Mouse (Mus musculus): ENCODE results near the gene E330021D16Rik. TPM values are rescaled to one million over a fixed set of nuclear protein-coding genes. Genes with fewer than 3 reads are reported as not detected.
"Not testable (repeated sequence)": the region's sequence is repeated elsewhere in the genome, so short reads cannot be mapped to it uniquely, and the experiment has no call there.

The E330021D16Rik gene
- polyA plus RNA-seq, 1 experiment from 2014 or later: not detected

GRCm38 (mm10) chr6:136436151-136436550 lies 20.8 kb upstream of the E330021D16Rik start:
- H3K4me3 ChIP-seq (replicated peaks); ATAC-seq (ENCODE audit: insufficient read depth, low FRiP score, low read depth); H3K9ac ChIP-seq; H3K27ac ChIP-seq; H3K27me3 ChIP-seq (replicated peaks); H3K4me1 ChIP-seq; H3K9me3 ChIP-seq; H3K36me3 ChIP-seq; H3K4me2 ChIP-seq: not testable (repeated sequence)
- 86% methylated on average over 3 of the region's 3 CpGs for WGBS

GRCm38 (mm10) chr6:136433573-136433972 lies 18.2 kb upstream of the E330021D16Rik start:
- H3K9ac ChIP-seq: no peak overlapping the region
- 80% methylated on average over 6 of the region's 6 CpGs for WGBS
- H3K27me3 ChIP-seq (replicated peaks): no peaks in the 10 kb centered on the region
- no peak for ATAC-seq (ENCODE audit: insufficient read depth, low FRiP score, low read depth)
- no peaks in the 10 kb centered on the region for H3K9me3 ChIP-seq
- no peak overlapping the region for H3K4me2 ChIP-seq
- no peak overlapping the region for H3K27ac ChIP-seq
- H3K4me1 ChIP-seq: 0 out of 2 replicates have a peak, but pooled peaks cover 4% of the 10 kb centered on the region
- no peak overlapping the region for H3K4me3 ChIP-seq (replicated peaks)
- H3K36me3 ChIP-seq: no peaks in the 10 kb centered on the region

DNA sequence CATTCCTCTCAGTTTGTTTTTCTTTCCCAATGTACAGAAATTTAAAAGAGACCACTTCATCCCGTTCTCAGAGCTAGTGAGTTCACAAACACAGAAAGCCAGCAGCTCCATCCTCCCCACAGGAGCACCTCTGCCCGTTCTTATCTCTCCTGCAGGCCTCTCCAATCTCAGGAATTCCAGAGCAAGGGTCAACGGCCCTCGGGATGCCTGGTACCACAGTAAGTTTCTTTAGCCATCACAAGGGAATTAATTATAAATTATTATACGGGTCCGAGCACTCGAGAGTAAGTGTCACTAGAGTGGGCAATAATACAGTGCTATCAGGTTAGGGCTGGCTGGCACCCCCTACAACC lies 16.5 kb upstream of the E330021D16Rik start:
- peaks cover 4% of the 10 kb centered on the region; the same call in 1 of the 2 replicates for H3K4me1 ChIP-seq
- no peak overlapping the region for H3K9ac ChIP-seq
- no peaks in the 10 kb centered on the region for H3K36me3 ChIP-seq
- H3K9me3 ChIP-seq: no peaks in the 10 kb centered on the region
- WGBS: 23% methylated on average over 7 of the region's 7 CpGs
- no peak for ATAC-seq (ENCODE audit: insufficient read depth, low FRiP score, low read depth)
- H3K4me3 ChIP-seq (replicated peaks): no peak overlapping the region
- no peaks in the 10 kb centered on the region for H3K27me3 ChIP-seq (replicated peaks)
- H3K27ac ChIP-seq: no peak overlapping the region
- no peak overlapping the region for H3K4me2 ChIP-seq

DNA sequence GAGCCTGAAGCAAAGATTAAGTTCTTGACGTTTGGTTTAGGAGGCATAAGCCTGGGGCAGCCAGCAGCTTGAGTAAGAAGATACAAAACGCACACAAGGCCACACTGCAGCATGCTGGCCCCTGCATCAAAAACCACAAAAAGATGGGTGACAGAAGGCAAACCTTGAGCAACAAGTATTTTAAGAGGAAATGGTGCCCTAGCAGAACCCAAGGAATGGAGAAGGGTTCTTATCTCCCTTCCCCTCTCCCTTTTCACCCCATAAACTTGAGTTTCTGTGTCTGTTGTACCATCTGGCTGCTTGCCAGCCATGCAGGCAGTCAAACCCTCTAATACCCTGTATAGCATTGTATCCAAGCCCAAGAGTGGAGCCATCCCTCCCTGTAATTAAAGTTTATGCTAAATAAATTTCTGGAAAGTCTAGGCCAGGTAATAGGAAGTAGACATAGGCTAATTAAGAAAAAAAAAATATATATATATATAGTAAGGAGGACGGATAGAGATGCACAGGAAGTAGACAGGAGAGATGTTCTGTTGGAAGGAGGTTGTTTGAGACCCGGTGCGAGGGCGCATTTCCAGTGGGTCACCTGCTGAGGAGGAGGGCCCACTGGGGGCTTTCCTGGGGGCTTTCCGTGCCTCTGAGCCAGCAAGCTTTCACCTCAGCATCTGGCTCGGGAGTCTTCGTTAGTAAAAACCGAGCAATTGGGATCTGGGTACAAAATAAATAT lies 16.0 kb upstream of the E330021D16Rik start:
- Histone ChIP-seq H3K4me1 (peaks cover 4% of the 10 kb centered on the region; the same call in 1 of the 2 replicates), H3K27me3 (replicated peaks) (no peaks in the 10 kb centered on the region), H3K27ac (peak overlapping the region; percentile 44; the same call in 1 of the 2 replicates), H3K4me3 (replicated peaks) (no peak overlapping the region), H3K4me2 (no peak overlapping the region), H3K9ac (no peak overlapping the region), H3K36me3 (no peaks in the 10 kb centered on the region), H3K9me3 (no peaks in the 10 kb centered on the region)
- no peak for ATAC-seq (ENCODE audit: insufficient read depth, low FRiP score, low read depth)
- 57% methylated on average over 10 of the region's 10 CpGs for WGBS

- no peaks in the 10 kb centered on the region for H3K36me3 ChIP-seq
- H3K4me2 ChIP-seq: no peak overlapping the region
- H3K9ac ChIP-seq: no peak overlapping the region
- H3K4me1 ChIP-seq: peaks cover 4% of the 10 kb centered on the region; the same call in 1 of the 2 replicates
- no peaks in the 10 kb centered on the region for H3K9me3 ChIP-seq
- H3K27ac ChIP-seq: peak overlapping the region; percentile 21; the same call in 1 of the 2 replicates
- H3K27me3 ChIP-seq (replicated peaks): no peaks in the 10 kb centered on the region
- 28% methylated on average over 4 of the region's 4 CpGs for WGBS
- H3K4me3 ChIP-seq (replicated peaks): no peak overlapping the region
- ATAC-seq (ENCODE audit: insufficient read depth, low FRiP score, low read depth): peak; percentile 72; the same call in 1 of the 2 replicates
These were observed 14.1 kb upstream of the E330021D16Rik start for GRCm38 (mm10) chr6:136429441-136429840.

DNA sequence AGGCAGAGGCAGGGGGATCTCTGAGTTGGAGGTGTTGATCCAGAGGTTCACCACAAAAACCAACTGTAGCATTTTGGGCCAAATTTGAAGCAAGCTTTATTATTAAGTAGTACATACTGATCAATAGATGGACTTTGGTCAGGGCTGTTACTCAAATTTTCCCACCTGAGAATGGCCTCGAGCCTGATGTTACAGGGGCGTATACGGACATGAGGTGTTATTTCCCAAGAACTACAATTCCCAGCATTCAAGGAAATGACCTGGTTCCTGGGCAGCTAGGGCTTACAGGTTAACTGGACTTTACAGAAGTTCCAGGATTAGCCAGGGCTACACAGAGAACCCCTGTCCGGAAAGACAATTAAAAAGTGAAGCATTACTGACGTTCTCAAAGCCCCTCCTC lies 13.0 kb upstream of the E330021D16Rik start:
- no peaks in the 10 kb centered on the region for H3K36me3 ChIP-seq
- no peak overlapping the region for H3K4me2 ChIP-seq
- H3K9me3 ChIP-seq: no peaks in the 10 kb centered on the region
- H3K9ac ChIP-seq: no peak overlapping the region
- peaks cover 4% of the 10 kb centered on the region; the same call in 1 of the 2 replicates for H3K4me1 ChIP-seq
- H3K27me3 ChIP-seq (replicated peaks): no peaks in the 10 kb centered on the region
- 86% methylated on average over 5 of the region's 5 CpGs for WGBS
- ATAC-seq (ENCODE audit: insufficient read depth, low FRiP score, low read depth): no peak
- H3K4me3 ChIP-seq (replicated peaks): no peak overlapping the region
- H3K27ac ChIP-seq: no peak overlapping the region

GRCm38 (mm10) chr6:136427240-136427639 lies 11.9 kb upstream of the E330021D16Rik start:
- no peaks in the 10 kb centered on the region for H3K36me3 ChIP-seq
- H3K4me1 ChIP-seq: peaks cover 4% of the 10 kb centered on the region; the same call in 1 of the 2 replicates
- H3K27me3 ChIP-seq (replicated peaks): no peaks in the 10 kb centered on the region
- H3K4me3 ChIP-seq (replicated peaks): no peak overlapping the region
- ATAC-seq (ENCODE audit: insufficient read depth, low FRiP score, low read depth): peak; percentile 70
- 53% methylated on average over 6 of the region's 6 CpGs for WGBS
- no peaks in the 10 kb centered on the region for H3K9me3 ChIP-seq
- H3K9ac ChIP-seq: no peak overlapping the region
- peak overlapping the region; percentile 71 for H3K27ac ChIP-seq
- H3K4me2 ChIP-seq: no peak overlapping the region

DNA sequence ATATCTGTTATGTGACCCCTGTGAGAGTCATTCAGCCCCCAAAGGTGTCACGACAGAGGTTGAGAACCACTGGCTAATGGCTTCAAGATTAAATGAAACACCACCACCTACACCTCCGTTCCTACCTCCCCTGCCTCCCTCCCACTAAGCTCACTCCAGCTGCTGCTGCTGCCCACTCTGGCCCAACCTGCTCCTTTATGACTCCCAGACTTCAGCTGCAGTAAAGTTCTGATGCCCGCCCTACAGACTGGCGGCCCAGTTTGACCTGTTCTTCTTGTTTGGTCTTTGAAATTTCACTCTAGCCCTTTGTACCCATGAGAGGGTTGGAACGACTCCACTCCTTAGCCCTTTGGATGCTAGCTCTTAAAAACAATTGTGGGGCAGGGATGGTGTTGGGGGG lies 10.6 kb upstream of the E330021D16Rik start:
- no peaks in the 10 kb centered on the region for H3K36me3 ChIP-seq
- H3K9ac ChIP-seq: no peak overlapping the region
- 0 out of 2 replicates have a peak overlapping the region, but pooled peaks have one; percentile 74 for H3K27ac ChIP-seq
- no peaks in the 10 kb centered on the region for H3K27me3 ChIP-seq (replicated peaks)
- no peak overlapping the region for H3K4me2 ChIP-seq
- ATAC-seq (ENCODE audit: insufficient read depth, low FRiP score, low read depth): no peak
- WGBS: 68% methylated on average over 5 of the region's 5 CpGs
- no peaks in the 10 kb centered on the region for H3K9me3 ChIP-seq
- H3K4me1 ChIP-seq: peaks cover 4% of the 10 kb centered on the region; the same call in 1 of the 2 replicates
- no peak overlapping the region for H3K4me3 ChIP-seq (replicated peaks)

- Histone ChIP-seq H3K4me2 (no peak overlapping the region), H3K4me1 (peaks cover under 1% of the 10 kb centered on the region; the same call in 1 of the 2 replicates), H3K9me3 (no peaks in the 10 kb centered on the region), H3K27ac (peak overlapping the region; percentile 63; the same call in 1 of the 2 replicates), H3K27me3 (replicated peaks) (no peaks in the 10 kb centered on the region), H3K9ac (no peak overlapping the region), H3K36me3 (no peaks in the 10 kb centered on the region), H3K4me3 (replicated peaks) (no peak overlapping the region)
- ATAC-seq (ENCODE audit: insufficient read depth, low FRiP score, low read depth): no peak
- WGBS: 84% methylated on average over 3 of the region's 3 CpGs
These were observed 8.8 kb upstream of the E330021D16Rik start for GRCm38 (mm10) chr6:136424166-136424565.

- Histone ChIP-seq H3K27ac (no peak overlapping the region), H3K9me3 (no peaks in the 10 kb centered on the region), H3K4me2 (no peak overlapping the region), H3K4me3 (replicated peaks) (no peak overlapping the region), H3K36me3 (no peaks in the 10 kb centered on the region), H3K9ac (no peak overlapping the region), H3K4me1 (no peaks in the 10 kb centered on the region; the same call in 1 of the 2 replicates), H3K27me3 (replicated peaks) (no peaks in the 10 kb centered on the region)
- no peak for ATAC-seq (ENCODE audit: insufficient read depth, low FRiP score, low read depth)
- 83% methylated on average over 5 of the region's 5 CpGs for WGBS
These were observed 7.8 kb upstream of the E330021D16Rik start for GRCm38 (mm10) chr6:136423201-136423600.

DNA sequence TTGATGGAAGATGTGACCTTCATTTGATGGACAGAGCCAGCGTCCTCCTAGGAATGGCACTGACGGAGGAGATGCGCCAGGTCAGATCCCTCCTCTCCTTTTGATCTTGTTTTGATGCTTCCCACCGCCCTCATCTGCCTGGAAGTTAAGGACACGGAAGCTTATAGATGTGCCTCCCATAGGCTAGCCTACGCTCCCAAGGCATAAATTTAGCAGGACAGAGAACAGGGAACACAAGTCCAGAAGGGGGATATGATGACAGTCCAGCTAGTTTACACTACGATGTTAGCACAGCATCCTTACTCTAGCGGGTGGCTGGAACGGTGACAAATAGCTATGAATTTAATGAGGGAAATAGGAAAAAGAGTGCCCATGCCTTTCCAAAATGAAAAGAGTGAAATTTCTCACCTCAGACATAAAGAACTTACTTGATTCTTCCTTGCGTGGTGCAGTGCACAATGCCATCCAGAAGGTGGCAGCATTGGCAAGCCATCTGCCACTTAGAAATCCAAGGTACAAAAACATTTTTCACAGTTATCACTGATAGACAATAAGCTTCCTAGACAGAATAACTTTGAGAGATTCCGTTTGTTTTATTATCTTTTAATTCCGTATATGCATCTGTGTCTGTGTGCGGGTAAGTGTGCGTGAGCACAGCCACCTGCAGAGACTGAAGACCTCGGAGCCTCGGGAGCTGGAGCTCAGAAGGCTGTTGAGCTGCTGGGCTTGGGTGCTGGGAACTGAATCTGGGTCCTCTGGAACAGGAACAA lies 6.9 kb upstream of the E330021D16Rik start:
- H3K36me3 ChIP-seq: no peaks in the 10 kb centered on the region
- no peaks in the 10 kb centered on the region for H3K27me3 ChIP-seq (replicated peaks)
- ATAC-seq (ENCODE audit: insufficient read depth, low FRiP score, low read depth): no peak
- H3K9me3 ChIP-seq: no peaks in the 10 kb centered on the region
- H3K27ac ChIP-seq: no peak overlapping the region
- no peak overlapping the region for H3K4me3 ChIP-seq (replicated peaks)
- no peaks in the 10 kb centered on the region for H3K4me1 ChIP-seq
- no peak overlapping the region for H3K9ac ChIP-seq
- H3K4me2 ChIP-seq: no peak overlapping the region
- WGBS: 58% methylated on average over 16 of the region's 16 CpGs

DNA sequence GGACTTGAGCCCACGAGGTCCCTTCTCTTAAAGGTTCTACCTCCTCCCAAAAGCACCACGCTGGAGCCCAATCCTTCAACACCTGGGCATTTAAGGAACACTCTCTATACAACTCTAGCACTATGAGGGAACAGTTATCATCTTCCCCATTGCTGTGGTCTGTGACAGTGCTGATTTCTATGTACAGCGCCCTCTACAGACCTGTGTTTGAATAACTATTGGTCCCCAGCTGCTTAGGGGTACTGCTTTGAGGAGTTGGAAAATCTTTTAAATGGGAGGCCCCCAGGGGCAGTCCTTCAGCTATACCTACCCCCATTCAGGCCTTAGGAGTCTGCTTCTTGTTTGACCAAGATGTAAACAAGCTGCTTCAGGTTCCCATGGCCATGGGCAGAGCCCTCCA lies 5.7 kb upstream of the E330021D16Rik start:
- Histone ChIP-seq H3K4me2 (no peak overlapping the region), H3K36me3 (no peaks in the 10 kb centered on the region), H3K9ac (no peak overlapping the region), H3K4me1 (no peaks in the 10 kb centered on the region), H3K9me3 (no peaks in the 10 kb centered on the region), H3K4me3 (replicated peaks) (no peak overlapping the region), H3K27me3 (replicated peaks) (no peaks in the 10 kb centered on the region), H3K27ac (no peak overlapping the region)
- no peak for ATAC-seq (ENCODE audit: insufficient read depth, low FRiP score, low read depth)
- WGBS: 57% methylated on average over 3 of the region's 3 CpGs
